Mouse (Mus musculus): ENCODE data around the gene Bpifb9a.
"Not testable (repeated sequence)": the region's sequence is repeated elsewhere in the genome, so short reads cannot be mapped to it uniquely, and the experiment has no call there.

The Bpifb9a gene

DNA sequence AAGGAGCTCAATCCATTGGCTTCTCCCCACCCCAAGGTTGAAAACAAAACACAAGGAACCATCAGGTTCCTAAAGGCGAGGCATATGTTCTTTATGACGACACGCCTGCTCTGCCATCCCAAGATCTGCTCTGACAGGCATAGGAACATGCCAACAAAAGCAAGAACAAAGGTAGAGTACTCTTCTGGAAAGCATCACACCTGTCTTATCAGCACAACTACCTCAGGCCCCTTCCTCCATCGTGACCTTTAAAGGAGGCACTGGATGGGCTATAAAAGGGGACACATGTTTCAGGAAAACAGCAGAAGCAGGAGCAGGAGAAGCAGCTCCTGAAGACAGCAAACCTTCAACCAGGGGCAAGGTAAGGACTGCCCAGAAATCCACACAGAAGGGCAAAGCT, 49.3 kb downstream of the Bpifb9a start, which contains the start of gene Bpifb9b:
Gene Bpifb9b, plus strand, starts transcription at position 301 of the 400 bp plus-strand sequence.
- DNase-seq, result not testable (repeated sequence)

DNA sequence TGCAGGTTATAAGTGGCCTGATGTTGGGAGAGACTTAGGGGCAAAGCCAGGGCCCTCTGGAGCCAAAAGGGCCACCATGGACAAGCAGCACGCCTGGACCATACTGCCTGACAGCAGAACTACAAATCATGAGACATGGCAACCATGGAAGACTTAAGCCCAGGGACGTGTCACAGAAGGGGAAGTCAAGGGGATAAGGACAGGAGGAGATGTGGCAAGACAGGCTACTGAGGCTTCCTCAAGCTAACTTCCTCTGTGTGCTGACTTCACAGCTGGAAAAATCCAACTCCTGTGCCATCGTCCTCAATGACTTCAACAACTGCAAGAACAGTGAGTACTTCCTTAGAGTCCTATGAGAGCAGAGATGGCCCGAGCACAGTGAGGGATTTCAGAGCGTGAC, 56.1 kb downstream of the Bpifb9a start:
- DNase-seq, result not testable (repeated sequence)

Data from right cerebral cortex, postnatal 4 days (tissue).